Mouse (Mus musculus) CH12.LX (cell line): ENCODE data around the gene Fndc5. TPM values are rescaled to one million over a fixed set of nuclear protein-coding genes. Genes with fewer than 3 reads are reported as not detected.

Experiments used
- DNase-seq: peaks from one replicate; pipeline ENCODE4 v3.0.0-alpha.2; 2013; ENCODE audit errors: extremely low read depth
- H3K27ac ChIP-seq: 2 replicates; pipeline ENCODE4 v1.5.1; 2012; ENCODE audit warnings: low read depth, mild to moderate bottlenecking, control low read depth, moderate library complexity; ENCODE audit not compliant: insufficient read depth
- H3K27me3 ChIP-seq: replicated peaks from 2 replicates; pipeline ENCODE3; 2012; ENCODE audit warnings: inconsistent platforms
- H3K36me3 ChIP-seq, 2 experiments: replicated peaks in 1 of 2; 2 replicates each; pipeline versions ENCODE3 to v1.6.1; 2012; ENCODE audit warnings: inconsistent platforms in 1 of 2, low read length in 1 of 2, mild to moderate bottlenecking in 1 of 2, mixed read lengths in 1 of 2, moderate library complexity in 1 of 2; ENCODE audit not compliant: control insufficient read depth in 1 of 2, insufficient read depth in 1 of 2
- H3K4me1 ChIP-seq, 2 experiments: 2 replicates each; pipeline ENCODE4 v1.6.1; 2012; ENCODE audit warnings: inconsistent platforms in 1 of 2, moderate library complexity in 1 of 2; ENCODE audit not compliant: insufficient read depth in 2 of 2, control insufficient read depth in 1 of 2
- H3K4me2 ChIP-seq: 2 replicates; pipeline ENCODE4 v1.6.1; 2012; ENCODE audit warnings: low read depth, mild to moderate bottlenecking, control low read depth; ENCODE audit not compliant: poor library complexity, insufficient read depth, severe bottlenecking
- H3K4me3 ChIP-seq, 3 experiments: fragments of 150-350 bp in 1 of 3; sonication (generic) in 1 of 3; replicated peaks in 1 of 3; 2 replicates each; pipeline versions ENCODE3 to v1.5.1; 2011 to 2012; ENCODE audit warnings: low read depth in 2 of 3, low read length in 2 of 3, mild to moderate bottlenecking in 2 of 3, moderate library complexity in 2 of 3, control low read depth in 1 of 3, improper control_type of control experiment in 1 of 3, inconsistent platforms in 1 of 3, mixed read lengths in 1 of 3; ENCODE audit not compliant: poor library complexity in 1 of 3
- H3K79me2 ChIP-seq: replicated peaks from 2 replicates; pipeline ENCODE4 v1.6.1; 2012; ENCODE audit warnings: mild to moderate bottlenecking, moderate library complexity; ENCODE audit not compliant: control insufficient read depth, poor library complexity, insufficient read depth, severe bottlenecking; ENCODE audit errors: extremely low read depth
- H3K9ac ChIP-seq: 2 replicates; pipeline ENCODE4 v1.6.1; 2012; ENCODE audit warnings: low read depth, mild to moderate bottlenecking, control low read depth, moderate library complexity; ENCODE audit not compliant: insufficient read depth
- H3K9me3 ChIP-seq: replicated peaks from 2 replicates; pipeline ENCODE3; 2012; ENCODE audit warnings: low read length, inconsistent platforms, mixed read lengths
- CTCF ChIP-seq, 2 experiments: IDR thresholded peaks in 1 of 2; conservative IDR thresholded peaks in 1 of 2; 2 replicates each; pipeline ENCODE4 v1.5.1; 2011 to 2012; ENCODE audit warnings: low read depth in 2 of 2, low read length in 2 of 2, improper control_type of control experiment in 1 of 2, inconsistent platforms in 1 of 2, mild to moderate bottlenecking in 1 of 2, moderate library complexity in 1 of 2
- E2F4 ChIP-seq: IDR thresholded peaks from 2 replicates; pipeline ENCODE4 v1.6.1; 2011; ENCODE audit warnings: low read depth, low read length, improper control_type of control experiment; ENCODE audit not compliant: insufficient replicate concordance
- GABPA ChIP-seq: IDR thresholded peaks from 2 replicates; pipeline ENCODE4 v1.6.1; 2012; ENCODE audit warnings: low read depth, low read length, improper control_type of control experiment, inconsistent platforms; ENCODE audit not compliant: insufficient replicate concordance
- HCFC1 ChIP-seq: IDR thresholded peaks from 2 replicates; pipeline ENCODE4 v1.6.1; 2012; ENCODE audit warnings: low read depth, mild to moderate bottlenecking, inconsistent platforms, low read length, improper control_type of control experiment
- JUND ChIP-seq: conservative IDR thresholded peaks from 2 replicates; pipeline ENCODE4 v1.6.1; 2011; ENCODE audit warnings: low read depth, low read length, improper control_type of control experiment
- KAT2A ChIP-seq: IDR thresholded peaks from 2 replicates; pipeline ENCODE4 v1.6.1; 2012; ENCODE audit warnings: low read length, improper control_type of control experiment, inconsistent platforms; ENCODE audit not compliant: insufficient replicate concordance
- MAFK ChIP-seq: IDR thresholded peaks from 2 replicates; pipeline ENCODE4 v1.6.1; 2011; ENCODE audit warnings: low read length, improper control_type of control experiment; ENCODE audit not compliant: insufficient replicate concordance
- MAZ ChIP-seq: IDR thresholded peaks from 2 replicates; pipeline ENCODE4 v1.6.1; 2012; ENCODE audit warnings: low read depth, mild to moderate bottlenecking, inconsistent platforms, low read length, improper control_type of control experiment, moderate library complexity
- NRF1 ChIP-seq: IDR thresholded peaks from 2 replicates; pipeline ENCODE4 v1.6.1; 2014; ENCODE audit warnings: low read depth, mild to moderate bottlenecking, inconsistent platforms, low read length, improper control_type of control experiment, moderate library complexity
- POLR2AphosphoS2 ChIP-seq: IDR thresholded peaks from 2 replicates; pipeline ENCODE4 v1.6.1; 2011; ENCODE audit warnings: low read depth, low read length, improper control_type of control experiment
- RAD21 ChIP-seq: IDR thresholded peaks from 2 replicates; pipeline ENCODE4 v1.6.1; 2011; ENCODE audit warnings: low read depth, mild to moderate bottlenecking, low read length, improper control_type of control experiment, moderate library complexity
- RCOR1 ChIP-seq: conservative IDR thresholded peaks from 2 replicates; pipeline ENCODE4 v1.6.1; 2012; ENCODE audit warnings: low read depth, mild to moderate bottlenecking, inconsistent platforms, low read length, improper control_type of control experiment
- SIN3A ChIP-seq: IDR thresholded peaks from 2 replicates; pipeline ENCODE4 v1.6.1; 2012; ENCODE audit warnings: low read length, improper control_type of control experiment, inconsistent platforms
- TBP ChIP-seq: conservative IDR thresholded peaks from 2 replicates; pipeline ENCODE4 v1.6.1; 2011; ENCODE audit warnings: low read depth, low read length, improper control_type of control experiment
- UBTF ChIP-seq: IDR thresholded peaks from 2 replicates; pipeline ENCODE4 v1.6.1; 2012; ENCODE audit warnings: low read depth, mild to moderate bottlenecking, inconsistent platforms, low read length, improper control_type of control experiment, moderate library complexity
- USF1 ChIP-seq: IDR thresholded peaks from 2 replicates; pipeline ENCODE4 v1.6.1; 2014; ENCODE audit warnings: low read depth, mild to moderate bottlenecking, inconsistent platforms, low read length, improper control_type of control experiment
- ZC3H11A ChIP-seq: IDR thresholded peaks from 2 replicates; pipeline ENCODE4 v1.6.1; 2012; ENCODE audit warnings: low read depth, mild to moderate bottlenecking, inconsistent platforms, low read length, improper control_type of control experiment
- ZKSCAN1 ChIP-seq: IDR thresholded peaks from 2 replicates; pipeline ENCODE4 v1.6.1; 2012; ENCODE audit warnings: low read depth, inconsistent platforms, low read length, improper control_type of control experiment, borderline replicate concordance
- ZNF384 ChIP-seq: IDR thresholded peaks from 2 replicates; pipeline ENCODE4 v1.6.1; 2012; ENCODE audit warnings: low read depth, low read length, improper control_type of control experiment, inconsistent platforms
- dilution Hi-C: fragments of 300-500 bp; cut with MboI; formaldehyde crosslinking; loops from 2 replicates; pipeline ENCODE4 v1.14.3; 2020; ENCODE audit warnings: low sequenced_read_pairs; ENCODE audit not compliant: extremely low pct_unique_long_range_greater_than_20kb, extremely low pct_ligation_motif_present
- in situ Hi-C: fragments of 300-500 bp; cut with MboI; formaldehyde crosslinking; loops from 3 replicates; pipeline ENCODE4 v1.14.3; 2019; ENCODE audit warnings: low sequenced_read_pairs, low pct_ligation_motif_present, low pct_unique_long_range_greater_than_20kb, mixed read lengths
- polyA plus RNA-seq: library from polyadenylated mRNA; unstranded; fragments of >175 nt; gene quantifications from 2 replicates; pipeline ENCODE4 v1.2.1, GENCODE M21; 2012; ENCODE audit warnings: low read depth; ENCODE audit not compliant: insufficient read length
- total RNA-seq, 2 experiments: library from RNA; depleted of rRNA; stranded (reverse); fragments of 300-350 nt in 1 of 2; fragments of >200 nt in 1 of 2; gene quantifications; 2 replicates each; pipeline ENCODE4 v1.2.3; 2012 to 2014

Fndc5 gene
- total and polyA plus RNA-seq, 3 experiments, result 0.17 to 0.33 TPM; not detected in 1

DNA sequence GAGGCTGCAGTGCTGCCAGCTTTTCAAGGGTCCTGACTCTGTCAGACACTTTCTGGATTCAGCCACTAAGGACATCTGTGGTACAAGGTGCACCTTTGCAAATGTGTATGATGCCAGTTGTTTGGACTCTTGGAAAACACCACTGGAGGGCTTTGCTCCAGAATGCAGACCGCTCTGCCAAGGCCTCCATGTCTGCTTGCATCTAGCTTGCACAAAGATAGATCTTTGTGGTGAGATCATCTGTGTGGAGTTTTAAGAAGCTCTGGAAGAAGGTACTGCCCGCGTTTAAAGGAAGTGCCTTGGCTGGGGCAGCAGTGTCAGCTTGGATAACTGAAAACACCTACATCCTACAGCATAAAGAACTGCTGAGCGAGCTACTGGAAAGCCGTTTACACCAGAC is 6.7 kb downstream of the Fndc5 start:
- TF ChIP-seq MAFK, result no peak
- no peak for TF ChIP-seq TBP
- TF ChIP-seq ZC3H11A, result no peak
- TF ChIP-seq NRF1, result no peak
- no peak for TF ChIP-seq HCFC1
- TF ChIP-seq MAZ, result no peak
- no peak for TF ChIP-seq JUND
- TF ChIP-seq E2F4, result no peak
- no peak for TF ChIP-seq ZKSCAN1
- H3K9me3 ChIP-seq, result no peaks in the 10 kb centered on the region
- H3K4me2 ChIP-seq, result no peak overlapping the region
- peaks cover 2 to 13% of the 10 kb centered on the region in 2 experiments; a peak in 3 of 4 replicates for H3K4me1 ChIP-seq
- H3K27me3 ChIP-seq, result no peaks in the 10 kb centered on the region
- no peaks in the 10 kb centered on the region for H3K79me2 ChIP-seq
- H3K9ac ChIP-seq, result no peak overlapping the region
- in situ Hi-C loops, result no loop called here
- no peak overlapping the region for H3K27ac ChIP-seq
- H3K36me3 ChIP-seq, result peaks cover 6 to 63% of the 10 kb centered on the region in 2 experiments
- dilution Hi-C loops, result no loop called here
- DNase-seq, result no peak
- H3K4me3 ChIP-seq, result no peak overlapping the region

DNA sequence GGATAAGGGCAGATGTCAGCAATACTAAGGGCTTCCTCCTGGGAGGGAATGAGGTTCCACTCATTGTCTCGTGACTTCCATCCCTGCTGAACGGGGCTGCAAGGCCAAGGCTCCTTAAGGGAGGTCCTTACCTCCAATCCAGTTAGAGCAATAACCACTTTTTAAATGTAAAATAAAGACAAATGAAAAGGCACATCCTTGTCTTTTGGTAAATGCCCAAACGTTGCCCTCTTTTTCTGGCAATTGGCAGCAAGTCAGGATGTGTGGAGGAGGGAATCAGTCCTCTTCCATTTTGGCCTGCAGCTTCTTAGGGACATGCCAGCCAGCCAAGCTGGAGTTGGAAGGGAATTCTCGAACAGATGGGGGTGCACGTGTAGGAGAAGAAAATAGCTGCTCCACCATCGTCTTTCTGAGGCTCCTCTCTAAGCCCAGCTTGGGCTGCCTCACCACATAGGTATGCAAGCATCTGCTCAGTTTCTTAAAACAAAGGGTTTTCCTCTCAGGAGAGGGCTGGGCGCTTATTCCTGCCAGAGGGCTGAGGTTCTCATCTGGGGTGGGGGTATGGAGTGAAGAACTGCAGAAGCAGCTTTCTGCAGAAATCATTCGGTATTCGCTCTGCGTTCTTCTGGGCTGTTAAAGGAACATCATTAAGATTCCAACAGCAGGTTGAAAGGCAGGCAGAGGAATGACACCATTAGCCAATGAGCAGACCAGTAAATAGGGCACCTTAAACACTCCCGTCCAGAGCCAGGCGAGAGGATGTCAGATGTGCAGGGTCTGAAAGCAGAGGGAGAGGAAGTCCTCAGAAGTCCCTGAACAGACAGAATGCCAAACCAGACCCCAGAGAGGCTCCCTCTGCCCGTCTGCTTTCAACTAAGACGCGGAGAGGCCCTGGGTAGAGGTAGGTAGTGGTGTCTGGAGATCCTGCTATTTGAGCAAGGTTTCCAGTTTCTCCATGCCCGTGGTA is 7.9 kb downstream of the Fndc5 start:
- Histone ChIP-seq H3K27me3 (no peaks in the 10 kb centered on the region), H3K9me3 (no peaks in the 10 kb centered on the region), H3K36me3 (peaks cover 14 to 69% of the 10 kb centered on the region in 2 experiments), H3K4me2 (no peak overlapping the region), H3K4me3 (no peak overlapping the region), H3K79me2 (no peaks in the 10 kb centered on the region), H3K4me1 (peaks cover 0 to 12% of the 10 kb centered on the region in 2 experiments; a peak in 1 of 4 replicates), H3K9ac (no peak overlapping the region)
- dilution Hi-C loops (no loop called here), in situ Hi-C loops (no loop called here)
- DNase-seq, result no peak
- TF ChIP-seq JUND (no peak), SIN3A (no peak), E2F4 (no peak), RAD21 (no peak), MAFK (no peak), KAT2A (no peak), USF1 (no peak), ZNF384 (no peak), POLR2AphosphoS2 (no peak), UBTF (no peak), MAZ (no peak), TBP (no peak), GABPA (no peak), ZC3H11A (no peak), RCOR1 (no peak), CTCF (conservative IDR thresholded peaks at IDR 0.05 in 1 of 2, IDR thresholded peaks at IDR 0.05 in 1 of 2; ENCODE audit: low read depth in 2 of 2, low read length in 2 of 2) (no peak)
- TF ChIP-seq, all 38 proteins: peak for 0
- no peak overlapping the region for H3K27ac ChIP-seq
